Mouse (Mus musculus): ENCODE results near the gene Armc6. TPM values are rescaled to one million over a fixed set of nuclear protein-coding genes. Genes with fewer than 3 reads are reported as not detected.
A peak's percentile ranks its signal among the peaks of the same experiment; 100 is the strongest.

The Armc6 gene
- polyA plus RNA-seq, 1 experiment from 2014 or later, result 31.6 TPM

DNA sequence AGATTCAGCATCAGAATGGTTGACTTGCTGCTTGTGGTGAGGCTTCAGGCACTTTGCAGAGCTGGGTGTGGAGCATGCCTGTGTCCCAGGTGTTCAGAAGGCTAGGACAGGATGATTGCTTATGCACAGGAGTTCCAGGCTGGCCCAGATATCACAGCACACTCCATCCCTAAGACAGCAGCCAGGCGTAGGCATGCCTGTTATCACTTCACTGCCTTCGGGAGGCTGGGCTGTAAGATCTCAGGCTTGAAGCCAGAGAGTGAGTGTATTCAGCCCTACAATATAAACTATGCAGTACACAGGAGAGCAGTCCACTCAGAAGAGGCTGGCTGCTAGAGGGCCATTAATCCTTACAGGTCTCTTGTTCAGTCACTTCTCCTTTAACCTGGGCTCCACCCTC, 24.8 kb upstream of the Armc6 start:
- no peaks in the 10 kb centered on the region for H3K27me3 ChIP-seq (ENCODE audit: insufficient read depth, poor library complexity, severe bottlenecking)
- no peak overlapping the region for H3K4me3 ChIP-seq
- 0 out of 2 replicates have a peak, but pooled peaks cover 4% of the 10 kb centered on the region for H3K4me1 ChIP-seq
- no peaks in the 10 kb centered on the region for H3K9me3 ChIP-seq
- peaks cover 100% of the 10 kb centered on the region for H3K36me3 ChIP-seq
- no peak for DNase-seq (ENCODE audit: low spot score)
- 46% methylated on average over 2 of the region's 2 CpGs for WGBS
- H3K27ac ChIP-seq, result no peak overlapping the region

DNA sequence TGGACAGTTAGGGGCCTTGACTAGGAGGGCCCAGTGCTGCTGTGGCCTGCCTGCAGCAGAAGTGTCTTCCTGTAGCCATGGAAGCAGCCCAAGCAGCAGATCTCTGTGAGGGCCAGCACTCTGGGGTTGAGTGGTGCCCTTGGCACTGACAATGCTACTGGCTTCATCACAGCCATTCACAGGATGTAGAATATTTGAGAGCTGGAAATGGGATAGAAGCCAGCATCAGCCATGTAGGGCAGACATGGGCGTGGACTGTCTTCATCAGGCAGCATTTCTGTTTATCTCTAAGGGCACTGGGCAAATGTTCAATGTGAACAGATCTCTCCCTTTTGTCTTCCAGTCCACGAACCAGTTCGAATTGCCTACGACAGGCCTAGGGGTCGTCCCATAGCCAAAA, 24.3 kb upstream of the Armc6 start:
- Histone ChIP-seq H3K4me1 (0 out of 2 replicates have a peak, but pooled peaks cover 4% of the 10 kb centered on the region), H3K4me3 (no peak overlapping the region), H3K9me3 (no peaks in the 10 kb centered on the region), H3K27me3 (ENCODE audit: insufficient read depth, poor library complexity, severe bottlenecking) (no peaks in the 10 kb centered on the region), H3K27ac (no peak overlapping the region), H3K36me3 (peaks cover 100% of the 10 kb centered on the region)
- WGBS, result 90% methylated on average over 5 of the region's 5 CpGs
- DNase-seq (ENCODE audit: low spot score), result no peak

DNA sequence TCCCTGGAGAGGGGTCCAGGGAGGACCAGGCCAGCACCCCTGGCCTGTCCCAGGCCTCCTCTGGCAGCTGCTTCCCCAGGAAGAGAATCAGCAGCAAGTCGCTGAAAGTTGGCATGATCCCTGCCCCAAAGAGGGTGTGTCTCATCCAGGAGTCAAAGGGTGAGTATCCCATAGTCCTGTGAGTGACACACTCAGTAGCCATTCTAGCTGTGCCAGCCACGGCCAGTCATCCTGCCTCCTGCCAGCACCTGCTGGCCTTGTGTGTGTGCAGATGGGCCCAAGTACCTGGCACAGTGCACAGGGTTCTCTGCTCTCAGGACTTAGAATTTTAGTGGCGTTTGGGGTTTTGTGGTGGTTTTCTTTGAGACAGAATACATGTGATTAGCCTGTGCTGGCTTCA, 23.2 kb upstream of the Armc6 start:
- 0 out of 2 replicates have a peak, but pooled peaks cover 4% of the 10 kb centered on the region for H3K4me1 ChIP-seq
- H3K4me3 ChIP-seq, result no peak overlapping the region
- no peak for DNase-seq (ENCODE audit: low spot score)
- no peak overlapping the region for H3K27ac ChIP-seq
- H3K36me3 ChIP-seq, result peaks cover 100% of the 10 kb centered on the region
- no peaks in the 10 kb centered on the region for H3K9me3 ChIP-seq
- H3K27me3 ChIP-seq (ENCODE audit: insufficient read depth, poor library complexity, severe bottlenecking), result no peaks in the 10 kb centered on the region
- 85% methylated on average over 3 of the region's 3 CpGs for WGBS

DNA sequence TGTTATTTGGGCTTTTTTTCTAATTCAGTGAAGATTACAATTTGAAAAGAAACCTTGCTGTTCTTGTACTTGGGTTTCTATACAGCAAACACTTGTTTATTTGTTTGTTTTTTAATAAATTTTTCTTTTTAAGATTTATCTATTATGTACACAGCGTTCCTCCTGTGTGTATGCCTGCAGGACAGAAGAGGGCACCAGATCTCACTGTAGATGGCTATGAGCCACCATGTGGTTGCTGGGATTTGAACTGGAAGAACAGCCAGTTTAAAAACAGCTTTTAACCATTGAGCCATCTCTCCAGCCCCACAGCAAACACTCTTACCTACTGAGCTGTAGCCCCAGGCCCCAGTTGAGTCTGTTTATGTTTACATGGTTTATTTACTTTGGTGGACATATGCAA, 20.4 kb upstream of the Armc6 start:
- 73% methylated on average over 1 of the region's 1 CpGs for WGBS
- no peaks in the 10 kb centered on the region for H3K9me3 ChIP-seq
- no peaks in the 10 kb centered on the region for H3K27me3 ChIP-seq (ENCODE audit: insufficient read depth, poor library complexity, severe bottlenecking)
- no peak overlapping the region for H3K4me3 ChIP-seq
- no peak for DNase-seq (ENCODE audit: low spot score)
- no peak overlapping the region for H3K27ac ChIP-seq
- 0 out of 2 replicates have a peak, but pooled peaks cover 4% of the 10 kb centered on the region for H3K4me1 ChIP-seq
- H3K36me3 ChIP-seq, result peaks cover 100% of the 10 kb centered on the region

- H3K27me3 ChIP-seq (ENCODE audit: insufficient read depth, poor library complexity, severe bottlenecking), result no peaks in the 10 kb centered on the region
- peaks cover 91% of the 10 kb centered on the region for H3K36me3 ChIP-seq
- 87% methylated on average over 3 of the region's 3 CpGs for WGBS
- H3K27ac ChIP-seq, result no peak overlapping the region
- H3K9me3 ChIP-seq, result no peaks in the 10 kb centered on the region
- no peak overlapping the region for H3K4me3 ChIP-seq
- DNase-seq (ENCODE audit: low spot score), result no peak
- H3K4me1 ChIP-seq, result no peaks in the 10 kb centered on the region
These were observed 13.6 kb upstream of the Armc6 start for GRCm38 (mm10) chr8:70247841-70248240.

- no peak for DNase-seq (ENCODE audit: low spot score)
- Histone ChIP-seq H3K4me1 (no peaks in the 10 kb centered on the region), H3K4me3 (no peak overlapping the region), H3K27me3 (ENCODE audit: insufficient read depth, poor library complexity, severe bottlenecking) (no peaks in the 10 kb centered on the region), H3K27ac (no peak overlapping the region), H3K9me3 (no peaks in the 10 kb centered on the region), H3K36me3 (peaks cover 91% of the 10 kb centered on the region)
- 90% methylated on average over 6 of the region's 6 CpGs for WGBS
These were observed 12.4 kb upstream of the Armc6 start for GRCm38 (mm10) chr8:70246622-70247021.

- no peaks in the 10 kb centered on the region for H3K27me3 ChIP-seq (ENCODE audit: insufficient read depth, poor library complexity, severe bottlenecking)
- no peak overlapping the region for H3K27ac ChIP-seq
- H3K9me3 ChIP-seq, result no peaks in the 10 kb centered on the region
- H3K4me1 ChIP-seq, result peaks cover 6% of the 10 kb centered on the region
- peaks cover 82% of the 10 kb centered on the region for H3K36me3 ChIP-seq
- WGBS, result 86% methylated on average over 5 of the region's 5 CpGs
- no peak overlapping the region for H3K4me3 ChIP-seq
- no peak for DNase-seq (ENCODE audit: low spot score)
These were observed 6.4 kb upstream of the Armc6 start for GRCm38 (mm10) chr8:70240642-70241041.

DNA sequence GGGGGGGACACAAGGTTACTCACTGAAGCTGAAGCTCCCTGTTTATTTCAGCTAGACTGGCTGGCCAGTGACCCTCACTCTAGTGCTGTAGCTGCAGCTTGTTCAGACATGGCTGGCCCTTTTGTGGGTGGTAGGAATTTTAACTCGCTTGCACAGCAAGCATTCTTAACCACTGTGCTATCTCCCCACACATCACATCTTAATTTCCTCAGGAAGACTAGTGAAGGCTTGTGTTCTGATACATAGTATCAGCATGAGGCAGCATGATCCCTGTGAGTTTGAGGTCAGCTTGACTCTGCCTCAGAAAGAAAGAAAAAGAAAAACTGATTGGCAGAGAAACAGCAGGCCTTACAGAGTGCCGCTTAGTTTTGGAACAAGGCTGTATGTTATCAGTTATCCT, 3.6 kb upstream of the Armc6 start:
- Histone ChIP-seq H3K4me3 (no peak overlapping the region), H3K9me3 (no peaks in the 10 kb centered on the region), H3K27ac (no peak overlapping the region), H3K27me3 (ENCODE audit: insufficient read depth, poor library complexity, severe bottlenecking) (no peaks in the 10 kb centered on the region), H3K36me3 (peaks cover 63% of the 10 kb centered on the region), H3K4me1 (peaks cover 18% of the 10 kb centered on the region)
- no peak for DNase-seq (ENCODE audit: low spot score)
- WGBS, result 74% methylated on average over 2 of the region's 2 CpGs

- Histone ChIP-seq H3K9me3 (no peaks in the 10 kb centered on the region), H3K27ac (peak overlapping the region; percentile 91), H3K4me3 (peak overlapping the region; percentile 81), H3K36me3 (peaks cover 49% of the 10 kb centered on the region), H3K4me1 (peaks cover 20% of the 10 kb centered on the region), H3K27me3 (ENCODE audit: insufficient read depth, poor library complexity, severe bottlenecking) (no peaks in the 10 kb centered on the region)
- WGBS, result under 1% methylated on average over 15 of the region's 15 CpGs
- DNase-seq (ENCODE audit: low spot score), result no peak
These were observed 489 bp upstream of the Armc6 start for GRCm38 (mm10) chr8:70234781-70235128.

DNA sequence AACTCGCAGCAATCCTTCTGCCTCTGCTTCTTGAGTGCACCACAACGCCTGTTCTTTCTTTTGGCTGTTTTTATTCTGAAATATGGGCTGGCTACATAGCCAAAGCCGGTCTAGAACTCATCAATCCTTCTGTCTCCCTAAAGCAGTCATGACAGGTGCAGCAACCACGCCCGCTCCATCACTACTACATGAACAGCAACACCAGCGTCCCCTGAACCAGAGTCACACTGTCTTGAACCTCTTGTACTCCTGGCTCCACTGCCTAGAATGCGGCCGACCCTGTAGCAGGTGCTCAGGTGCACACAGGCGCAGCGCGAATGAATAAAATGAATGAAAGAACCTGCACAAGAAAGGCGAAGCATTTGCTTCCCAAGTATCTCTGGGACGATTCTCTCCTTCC, 660 bp downstream of the Armc6 start:
- H3K36me3 ChIP-seq, result peaks cover 48% of the 10 kb centered on the region
- peak overlapping the region; percentile 81 for H3K4me3 ChIP-seq
- DNase-seq (ENCODE audit: low spot score), result no peak
- 5% methylated on average over 13 of the region's 13 CpGs for WGBS
- H3K27me3 ChIP-seq (ENCODE audit: insufficient read depth, poor library complexity, severe bottlenecking), result no peaks in the 10 kb centered on the region
- peaks cover 20% of the 10 kb centered on the region for H3K4me1 ChIP-seq
- H3K9me3 ChIP-seq, result no peaks in the 10 kb centered on the region
- H3K27ac ChIP-seq, result peak overlapping the region; percentile 91; the same call in 1 of the 2 replicates

GRCm38 (mm10) chr8:70230837-70231236, 3.4 kb downstream of the Armc6 start:
- H3K36me3 ChIP-seq, result peaks cover 38% of the 10 kb centered on the region
- 91% methylated on average over 9 of the region's 9 CpGs for WGBS

DNA sequence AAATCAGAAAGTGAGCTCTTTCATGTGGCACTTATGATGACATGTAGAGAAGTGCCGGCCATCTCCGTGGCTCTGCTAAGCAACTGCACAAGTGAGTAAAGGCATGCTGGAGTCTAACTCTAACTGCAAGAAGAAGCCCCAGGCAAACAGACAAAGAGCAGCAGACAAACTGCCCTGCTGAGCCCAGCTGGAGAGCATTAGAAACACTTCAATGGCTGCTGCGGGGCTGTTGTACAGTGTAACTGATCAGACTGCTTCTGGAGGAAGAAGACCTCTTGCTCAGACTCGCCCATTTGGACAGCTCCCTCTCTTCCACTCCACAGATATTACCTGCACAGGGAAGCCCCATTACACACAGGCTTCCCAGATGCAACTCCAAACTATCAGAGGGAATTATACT, 6.3 kb downstream of the Armc6 start:
- peaks cover 3% of the 10 kb centered on the region; the same call in 1 of the 2 replicates for H3K4me1 ChIP-seq
- H3K27ac ChIP-seq, result no peak overlapping the region
- H3K9me3 ChIP-seq, result no peaks in the 10 kb centered on the region
- no peaks in the 10 kb centered on the region for H3K27me3 ChIP-seq (ENCODE audit: insufficient read depth, poor library complexity, severe bottlenecking)
- no peak for DNase-seq (ENCODE audit: low spot score)
- H3K4me3 ChIP-seq, result no peak overlapping the region
- peaks cover 64% of the 10 kb centered on the region for H3K36me3 ChIP-seq
- WGBS, result 84% methylated on average over 4 of the region's 4 CpGs

More at GRCm38 (mm10) chr8:70230837-70231236, 3.4 kb downstream of the Armc6 start:
- Histone ChIP-seq H3K9me3 (no peaks in the 10 kb centered on the region), H3K4me3 (no peak overlapping the region), H3K27me3 (ENCODE audit: insufficient read depth, poor library complexity, severe bottlenecking) (no peaks in the 10 kb centered on the region), H3K27ac (no peak overlapping the region), H3K4me1 (peaks cover 16% of the 10 kb centered on the region)
- no peak for DNase-seq (ENCODE audit: low spot score)

DNA sequence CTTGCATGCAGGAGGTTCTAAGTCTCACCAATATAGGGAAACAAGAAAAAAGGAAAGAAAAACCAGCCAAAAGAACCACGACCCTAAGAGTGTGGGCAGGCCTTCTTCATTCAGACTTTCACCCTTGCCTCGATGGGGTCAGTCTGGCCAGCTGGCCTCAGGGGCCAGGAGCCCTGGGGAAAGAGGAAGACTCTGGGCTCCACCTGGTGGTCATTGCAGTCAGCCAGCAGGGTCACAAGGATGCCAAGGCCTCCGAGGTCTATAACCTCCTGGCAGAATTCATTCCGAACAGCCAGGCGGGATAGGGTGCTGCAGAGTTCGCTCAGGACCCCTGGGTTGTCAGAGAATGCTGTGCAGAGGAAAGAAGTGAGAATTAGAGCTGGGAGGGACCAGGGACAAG, 10.9 kb downstream of the Armc6 start:
- no peak overlapping the region for H3K27ac ChIP-seq
- peak; percentile 81 for DNase-seq (ENCODE audit: low spot score)
- no peaks in the 10 kb centered on the region for H3K27me3 ChIP-seq (ENCODE audit: insufficient read depth, poor library complexity, severe bottlenecking)
- peaks cover 10% of the 10 kb centered on the region; the same call in 1 of the 2 replicates for H3K4me1 ChIP-seq
- 52% methylated on average over 6 of the region's 6 CpGs for WGBS
- H3K4me3 ChIP-seq, result no peak overlapping the region
- H3K36me3 ChIP-seq, result peaks cover 54% of the 10 kb centered on the region
- no peaks in the 10 kb centered on the region for H3K9me3 ChIP-seq

DNA sequence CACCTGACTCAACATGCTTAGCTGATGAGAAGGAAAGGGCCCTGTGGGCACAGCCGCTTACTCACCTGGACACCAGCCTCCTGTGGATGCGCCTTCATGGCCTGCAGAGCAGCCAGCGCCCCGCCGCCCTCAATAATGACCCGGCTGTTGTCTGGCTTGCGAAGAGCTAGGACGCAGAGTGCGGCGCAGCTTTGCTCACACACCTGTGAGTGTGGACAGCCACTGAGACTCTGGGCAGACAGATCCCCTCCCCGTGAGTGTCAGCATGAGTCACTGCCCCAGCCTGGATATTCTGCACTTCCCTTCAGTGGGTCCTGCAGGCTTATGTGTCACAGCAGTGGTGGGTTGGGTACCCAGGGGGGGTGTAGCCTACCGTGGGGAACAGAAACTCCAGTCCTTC, 12.2 kb downstream of the Armc6 start:
- H3K9me3 ChIP-seq, result no peaks in the 10 kb centered on the region
- H3K4me3 ChIP-seq, result no peak overlapping the region
- peaks cover 10% of the 10 kb centered on the region; the same call in 1 of the 2 replicates for H3K4me1 ChIP-seq
- H3K36me3 ChIP-seq, result peaks cover 47% of the 10 kb centered on the region
- H3K27me3 ChIP-seq (ENCODE audit: insufficient read depth, poor library complexity, severe bottlenecking), result no peaks in the 10 kb centered on the region
- no peak overlapping the region for H3K27ac ChIP-seq
- DNase-seq (ENCODE audit: low spot score), result no peak
- 89% methylated on average over 12 of the region's 12 CpGs for WGBS
